Mouse (Mus musculus): Measurements from ENCODE around the gene Rnf5.
A peak's percentile ranks its signal among the peaks of the same experiment; 100 is the strongest.

The Rnf5 gene

GRCm38 (mm10) chr17:34583819-34584218, 19.7 kb downstream of the Rnf5 start:
- no peak for DNase-seq

GRCm38 (mm10) chr17:34583397-34583796, 20.1 kb downstream of the Rnf5 start:
- no peak for DNase-seq

- no peak for DNase-seq
Measured at GRCm38 (mm10) chr17:34582528-34582927, 21.0 kb downstream of the Rnf5 start.

GRCm38 (mm10) chr17:34578070-34578469, 25.4 kb downstream of the Rnf5 start:
- DNase-seq = no peak

- no peak for DNase-seq
Measured at GRCm38 (mm10) chr17:34576577-34576976, 26.9 kb downstream of the Rnf5 start.

GRCm38 (mm10) chr17:34572361-34572760, 31.1 kb downstream of the Rnf5 start:
- DNase-seq = no peak

GRCm38 (mm10) chr17:34571875-34572274, 31.6 kb downstream of the Rnf5 start:
- DNase-seq = no peak

GRCm38 (mm10) chr17:34569919-34570318, 33.6 kb downstream of the Rnf5 start:
- no peak for DNase-seq

- DNase-seq = no peak
Measured at GRCm38 (mm10) chr17:34568421-34568820, 35.1 kb downstream of the Rnf5 start.

- DNase-seq = no peak
Measured at GRCm38 (mm10) chr17:34567311-34567710, 36.2 kb downstream of the Rnf5 start.

GRCm38 (mm10) chr17:34564796-34565195, 38.7 kb downstream of the Rnf5 start:
- no peak for DNase-seq

GRCm38 (mm10) chr17:34564003-34564421, 39.5 kb downstream of the Rnf5 start, which contains the start of gene Notch4:
TSS of gene Notch4 (plus strand) at chr17:34564268.
- DNase-seq = no peak

GRCm38 (mm10) chr17:34563354-34563753, 40.1 kb downstream of the Rnf5 start:
- DNase-seq = no peak

GRCm38 (mm10) chr17:34562595-34562994, 40.9 kb downstream of the Rnf5 start:
- DNase-seq = no peak

- no peak for DNase-seq
Measured at GRCm38 (mm10) chr17:34561200-34561599, 42.3 kb downstream of the Rnf5 start.

GRCm38 (mm10) chr17:34560438-34560837, 43.1 kb downstream of the Rnf5 start:
- no peak for DNase-seq

- DNase-seq = no peak
Measured at GRCm38 (mm10) chr17:34559895-34560294, 43.6 kb downstream of the Rnf5 start.

GRCm38 (mm10) chr17:34559116-34559515, 44.4 kb downstream of the Rnf5 start:
- DNase-seq = no peak

GRCm38 (mm10) chr17:34557411-34557810, 46.1 kb downstream of the Rnf5 start:
- no peak for DNase-seq

- no peak for DNase-seq
Measured at GRCm38 (mm10) chr17:34556406-34556805, 47.1 kb downstream of the Rnf5 start.

- DNase-seq = peak; percentile 32
Measured at GRCm38 (mm10) chr17:34555483-34555882, 48.0 kb downstream of the Rnf5 start.
